In the genomic region with DNA sequence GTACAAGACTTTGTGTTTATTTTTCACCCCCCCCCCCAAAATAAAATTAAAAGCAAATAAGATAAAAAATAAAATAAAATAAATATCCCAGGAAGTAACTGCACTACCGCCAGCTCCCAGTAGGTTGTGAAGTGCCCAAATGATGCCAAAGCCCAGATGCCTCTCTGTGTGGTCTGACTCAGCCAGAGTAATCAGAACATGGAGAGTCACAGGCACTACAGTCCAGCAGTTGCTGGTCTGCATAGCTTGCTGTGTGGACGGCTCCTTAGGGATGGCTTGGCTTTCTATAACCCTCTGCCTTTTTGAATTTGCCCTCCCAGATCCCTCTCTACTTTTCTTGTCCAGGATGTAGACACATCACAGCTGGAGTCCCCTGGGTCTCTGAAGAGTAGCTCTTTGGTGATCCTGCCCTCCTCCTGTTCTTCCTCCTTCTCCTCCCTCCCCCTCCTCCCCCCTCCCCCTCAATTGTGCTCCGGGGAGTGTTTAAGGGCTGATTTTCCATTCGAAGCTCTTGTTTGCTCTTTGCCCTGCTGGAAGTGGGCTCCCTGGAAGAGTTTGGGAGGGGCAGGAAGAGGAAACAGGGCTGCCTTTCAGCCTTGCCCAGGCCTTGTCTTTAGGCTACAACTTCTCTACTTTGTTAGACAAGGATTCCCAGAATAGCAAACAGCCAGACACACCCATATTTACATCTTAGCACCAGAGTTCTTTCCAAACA, we compare ENCODE assay signal across 9 mouse cellular contexts.
A peak's percentile ranks its signal among the peaks of the same experiment; 100 is the strongest.
DNase-seq lines count a peak whose midpoint lies in the region; ATAC-seq and TF ChIP-seq lines count a peak whose summit lies in the region.
"Had no signal": no experiment of that assay in that cellular context is flagged by ENCODE, and none has a peak within 500 bp of the region (broad histone marks: within the 10 kb centered on the region; RNA-seq: fewer than 3 reads in every experiment).

No protein-coding gene starts in this region.

- TF ChIP-seq CTCF in lung, embryonic 14.5 days (IDR thresholded peaks at IDR 0.05; ENCODE audit: low read depth): peak; percentile 53

- ATAC-seq in cerebellum, adult (ENCODE audit: insufficient number of reproducible peaks, low FRiP score, low TSS enrichment): 0 out of 2 replicates have a peak, but pooled peaks have one; percentile 10
- peak; percentile 55; the same call in 1 of the 2 replicates for ATAC-seq in heart, embryonic 12.5 days (ENCODE audit: insufficient number of reproducible peaks, low FRiP score)
- ATAC-seq in lung, embryonic 14.5 days (ENCODE audit: insufficient read depth): peak; percentile 85

- no peak overlapping the region for H3K4me3 ChIP-seq in heart, embryonic 12.5 days
- no peak overlapping the region for H3K4me3 ChIP-seq in lung, embryonic 14.5 days (ENCODE audit: low read depth, low read length)

- 28% methylated on average over 4 of the region's 4 CpGs for WGBS in heart, embryonic 12.5 days
- 23% methylated on average over 4 of the region's 4 CpGs for WGBS in lung, embryonic 14.5 days

- H3K4me2 ChIP-seq in heart, embryonic 12.5 days: no peak overlapping the region
- no peak overlapping the region for H3K4me2 ChIP-seq in lung, embryonic 14.5 days

- H3K27me3 ChIP-seq in heart, embryonic 12.5 days (replicated peaks): no peaks in the 10 kb centered on the region
- H3K27me3 ChIP-seq in lung, embryonic 14.5 days (ENCODE audit: insufficient read depth, low read length): no peaks in the 10 kb centered on the region

- peak overlapping the region; percentile 51 for H3K27ac ChIP-seq in heart, embryonic 12.5 days (ENCODE audit: poor library complexity, severe bottlenecking)
- peak overlapping the region; percentile 63; the same call in 1 of the 2 replicates for H3K27ac ChIP-seq in lung, embryonic 14.5 days (ENCODE audit: low read depth)
- H3K27ac ChIP-seq: liver, embryonic 14.5 days had no signal

- H3K9ac ChIP-seq in heart, embryonic 12.5 days: no peak overlapping the region
- no peak overlapping the region for H3K9ac ChIP-seq in lung, embryonic 14.5 days
- H3K9ac ChIP-seq: liver, embryonic 14.5 days had no signal

- H3K4me1 ChIP-seq in heart, embryonic 12.5 days (replicated peaks): peaks cover 25% of the 10 kb centered on the region
- peaks cover 8% of the 10 kb centered on the region for H3K4me1 ChIP-seq in lung, embryonic 14.5 days (ENCODE audit: insufficient read depth)

- H3K36me3 ChIP-seq in heart, embryonic 12.5 days: peaks cover 13% of the 10 kb centered on the region
- peaks cover 11% of the 10 kb centered on the region; the same call in 1 of the 2 replicates for H3K36me3 ChIP-seq in lung, embryonic 14.5 days (ENCODE audit: insufficient read depth)

- no peak for DNase-seq in cerebellum, adult 8-10 months
- peak; percentile 89 for DNase-seq in ES-CJ7 (ENCODE audit: low read depth, low spot score)
- DNase-seq in lung, embryonic 14.5 days: peak; percentile 46
- no peak for DNase-seq in left cerebral cortex, adult 8-10 months (ENCODE audit: low spot score in 2 of 2)
- DNase-seq in frontal cortex, postnatal 25 days (ENCODE audit: low spot score in 2 of 2): no peak
- DNase-seq in right cerebral cortex, adult 18-20 months: no peak

- H3K9me3 ChIP-seq in heart, embryonic 12.5 days (replicated peaks): no peaks in the 10 kb centered on the region
- H3K9me3 ChIP-seq in lung, embryonic 14.5 days (ENCODE audit: low read depth, low read length): no peaks in the 10 kb centered on the region

Comparison
In these comparisons a context has a peak if more than half of its experiments do, and no peak if none do; other contexts are left out.
1. ATAC-seq: peak in every context shown above with its lines; median percentile 85 in lung, embryonic 14.5 days; 55 in heart, embryonic 12.5 days; 10 in cerebellum, adult.
2. DNase-seq: peak in ES-CJ7 (single experiment) and lung, embryonic 14.5 days (single experiment); none in cerebellum, adult 8-10 months (single experiment), left cerebral cortex, adult 8-10 months (0 of 2), frontal cortex, postnatal 25 days (0 of 2) and right cerebral cortex, adult 18-20 months (single experiment).